Mouse (Mus musculus): Measurements from ENCODE around the gene Pex10.

The Pex10 gene

DNA sequence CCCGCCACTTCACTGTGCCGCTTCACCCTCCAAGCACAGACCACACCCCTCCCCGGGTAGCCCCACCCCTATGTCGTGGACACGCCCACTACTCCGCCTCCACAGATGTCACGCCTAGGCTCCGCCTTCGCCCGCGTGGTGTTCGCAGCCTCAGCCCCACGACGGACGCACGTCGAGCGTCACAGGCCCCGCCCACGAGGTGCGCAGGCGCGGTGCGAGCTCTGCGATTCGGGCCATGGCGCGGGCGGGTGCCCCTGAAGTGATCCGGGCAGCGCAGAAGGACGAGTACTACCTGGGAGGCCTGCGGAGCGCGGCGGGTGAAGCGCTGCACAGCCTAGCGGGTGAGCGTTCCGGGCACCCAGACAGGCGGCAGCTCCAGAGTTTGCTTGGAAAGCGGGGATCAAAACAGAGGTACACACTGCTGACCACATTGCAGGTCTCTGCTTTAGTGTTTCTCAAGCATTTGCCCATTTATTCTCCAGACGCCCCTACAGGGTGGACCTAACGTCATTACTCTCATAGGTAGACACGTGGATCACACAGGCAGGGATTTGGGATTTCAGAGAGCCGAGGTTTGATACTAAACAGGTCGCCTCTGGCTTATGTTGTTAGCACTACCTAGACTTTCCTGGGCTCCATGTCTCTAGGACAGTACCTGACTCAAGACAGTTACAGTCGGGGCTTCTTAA lies at the start of gene Pex10:
Gene Pex10, plus strand, starts transcription at position 183 of the 689 bp plus-strand sequence.
- DNase-seq (ENCODE audit: low spot score), result peak; percentile 81

DNA sequence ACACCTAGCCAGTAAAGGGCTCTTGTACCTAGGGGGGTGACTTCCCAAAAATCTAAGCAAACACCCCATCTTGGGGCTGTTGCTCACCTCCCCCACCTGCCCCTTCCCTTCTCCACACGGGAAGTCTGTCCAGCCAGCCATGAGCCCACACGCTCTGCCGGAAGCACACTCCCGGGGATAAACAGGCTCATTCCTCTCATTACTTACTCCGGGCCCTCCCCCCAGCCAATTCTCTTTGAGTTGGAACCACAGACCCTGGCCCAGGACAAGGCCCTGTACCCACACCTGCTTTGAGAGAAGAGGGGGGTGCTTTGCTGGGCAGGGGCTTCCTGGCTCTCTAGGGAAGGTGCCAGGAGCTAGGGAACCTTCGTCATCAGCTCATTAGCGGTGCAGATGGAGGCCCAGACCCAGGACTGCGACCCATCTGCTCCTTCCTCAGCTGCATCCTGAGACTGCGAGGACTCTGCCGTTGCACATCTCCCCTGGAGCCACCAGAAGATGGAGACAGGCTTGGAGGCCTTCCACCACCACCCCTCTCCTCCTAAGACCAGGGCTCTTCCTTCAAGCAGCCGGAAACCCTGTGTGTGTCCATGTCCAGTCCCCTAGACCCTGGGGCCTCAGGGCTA lies 49.5 kb upstream of the Pex10 start:
- no peak for DNase-seq (ENCODE audit: low spot score)

DNA sequence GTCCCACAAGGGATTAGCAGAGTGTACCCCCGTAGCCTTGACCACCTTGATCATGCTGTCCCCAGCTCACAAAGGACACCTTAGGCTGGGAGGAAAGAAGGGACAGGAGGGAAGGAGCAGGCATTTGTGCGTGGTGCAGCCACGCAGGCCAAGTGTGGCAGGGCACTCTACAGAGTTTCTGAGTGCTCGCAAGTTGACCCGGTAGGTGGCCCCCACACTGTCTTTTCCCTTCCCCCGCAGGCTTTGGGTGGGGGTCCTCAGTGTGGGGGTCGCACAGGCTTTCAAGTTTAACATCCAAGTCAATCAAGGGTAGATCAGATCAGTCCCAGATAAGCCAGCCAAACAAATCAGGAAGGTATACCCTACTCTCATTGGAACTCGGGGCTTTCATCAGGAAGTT lies 48.8 kb upstream of the Pex10 start:
- no peak for DNase-seq (ENCODE audit: low spot score)

DNA sequence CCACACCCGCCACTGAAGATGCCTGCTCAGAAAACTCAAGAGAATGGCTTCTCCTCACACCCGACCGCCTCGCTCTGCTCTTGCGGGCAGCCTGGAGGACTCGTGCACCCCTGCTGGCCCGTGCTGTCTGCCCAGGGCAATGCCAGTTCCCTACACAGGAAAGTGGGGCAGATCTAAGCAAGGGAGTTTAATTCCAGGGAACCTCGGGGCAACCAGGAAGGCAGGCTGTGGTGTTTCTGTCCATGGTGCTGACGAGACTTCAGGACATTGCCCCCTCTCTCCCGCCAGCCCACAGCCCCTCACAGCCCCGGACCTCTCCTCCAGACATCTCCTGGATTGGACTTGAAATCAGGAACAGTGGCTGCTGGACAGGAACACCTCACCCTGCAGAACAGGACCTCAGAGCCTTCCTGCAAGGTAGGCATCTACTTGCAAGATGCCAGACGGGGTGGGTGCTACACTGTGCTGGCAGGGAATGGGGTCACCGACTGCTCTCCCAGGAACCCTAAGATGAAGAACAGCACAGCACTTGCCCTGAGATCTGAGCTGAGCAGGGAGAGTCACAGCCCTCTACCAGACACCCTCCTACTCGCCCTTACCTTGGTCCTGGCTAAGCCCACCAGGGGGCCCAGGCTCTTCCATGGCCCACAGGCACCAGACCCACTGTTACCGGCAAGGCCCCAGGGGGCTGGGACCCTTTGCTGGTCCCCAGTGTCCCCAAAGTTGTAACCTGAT lies 48.0 kb upstream of the Pex10 start:
- no peak for DNase-seq (ENCODE audit: low spot score)

DNA sequence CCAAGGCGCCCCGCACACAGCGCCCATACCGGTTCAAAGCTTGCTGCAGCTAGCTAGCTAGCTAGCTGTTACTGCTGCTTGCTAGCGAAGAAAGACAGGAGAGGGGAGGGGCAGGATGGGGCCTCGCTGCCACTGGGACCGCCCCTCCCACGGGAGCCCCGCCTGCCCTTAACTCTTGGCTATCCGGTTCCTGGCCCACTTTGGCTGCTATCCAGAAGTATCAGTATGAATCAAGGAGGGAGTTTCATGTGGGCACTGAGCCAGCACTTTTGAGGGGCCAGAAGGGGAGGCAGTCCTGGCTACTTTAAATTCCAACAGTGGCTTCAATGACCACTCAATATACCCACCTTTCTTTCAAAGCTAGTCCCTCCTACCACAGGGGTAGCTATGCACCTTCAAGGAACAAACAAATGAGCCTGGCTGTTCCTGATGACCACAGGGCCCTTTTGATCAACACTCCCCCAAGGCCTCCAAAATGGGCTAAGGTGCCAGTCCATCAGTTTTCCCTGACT lies 47.4 kb upstream of the Pex10 start:
- no peak for DNase-seq (ENCODE audit: low spot score)

DNA sequence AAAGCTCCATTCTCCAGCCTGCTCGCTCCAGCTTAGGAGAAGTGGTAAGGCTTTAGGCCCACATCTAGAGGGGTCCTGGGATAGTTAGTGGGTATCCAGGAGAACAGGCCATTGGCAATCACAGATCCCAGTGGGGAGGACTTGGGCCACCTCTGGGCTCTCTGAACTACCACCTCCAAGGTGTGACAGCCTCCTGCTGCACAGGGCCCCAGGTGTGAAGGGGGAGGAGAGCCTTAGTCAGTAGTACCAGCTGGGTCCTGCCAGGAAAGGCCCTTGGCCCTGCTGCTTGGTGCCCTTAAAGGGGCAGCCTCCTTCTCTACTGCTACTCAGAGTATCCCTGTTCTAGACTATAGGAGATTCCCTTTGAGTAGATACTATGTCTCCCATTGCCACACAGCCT lies 46.7 kb upstream of the Pex10 start:
- no peak for DNase-seq (ENCODE audit: low spot score)

DNA sequence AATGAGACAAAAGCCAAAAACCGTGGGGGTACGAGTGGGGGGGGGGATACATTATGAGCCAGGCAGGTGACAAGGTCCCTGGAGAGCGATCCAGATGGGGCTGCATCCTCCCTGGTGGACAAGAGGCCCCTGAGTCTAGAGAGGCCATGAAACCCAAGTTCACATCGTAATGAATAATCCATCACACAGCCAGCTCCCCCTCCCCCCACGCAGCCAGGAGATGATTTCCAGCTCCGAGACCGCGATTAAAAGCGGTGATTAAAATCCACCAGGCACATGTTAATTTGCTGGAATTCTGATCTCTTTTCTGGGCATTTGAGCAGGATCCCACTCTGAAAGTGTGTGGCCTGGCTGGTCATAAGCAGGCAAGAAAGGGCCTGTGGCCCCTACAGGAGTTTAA lies 46.0 kb upstream of the Pex10 start:
- DNase-seq (ENCODE audit: low spot score), result no peak

DNA sequence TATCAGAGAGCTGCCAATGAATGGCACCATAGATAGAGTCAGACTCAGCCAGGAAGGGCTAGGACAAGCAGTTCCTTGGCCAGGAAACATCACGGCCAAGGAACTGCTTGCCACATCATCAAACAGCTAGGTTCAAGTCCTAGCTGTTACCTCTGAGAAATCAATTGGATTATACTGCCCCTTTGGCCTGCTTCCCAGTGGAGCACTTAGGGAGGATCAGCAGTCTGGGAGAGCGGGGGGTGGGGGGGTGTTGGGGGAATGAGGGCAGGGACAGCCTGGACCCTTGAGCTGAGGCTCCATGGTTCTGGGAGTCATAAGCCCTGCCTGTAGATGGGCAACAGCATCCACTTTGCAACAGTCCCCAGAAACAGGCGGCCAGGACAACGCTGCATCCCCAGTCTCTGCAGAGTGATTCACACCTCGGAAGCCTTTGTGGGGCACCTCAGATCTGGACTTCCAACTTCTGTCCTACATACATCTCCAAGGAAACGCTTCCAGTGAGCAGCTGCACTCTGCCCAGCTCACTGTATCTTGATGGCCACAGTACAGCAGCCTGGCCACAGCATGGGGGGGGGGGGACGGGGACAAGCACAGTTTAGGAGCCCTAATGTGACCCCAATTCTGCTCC lies 44.5 kb upstream of the Pex10 start:
- no peak for DNase-seq (ENCODE audit: low spot score)

DNA sequence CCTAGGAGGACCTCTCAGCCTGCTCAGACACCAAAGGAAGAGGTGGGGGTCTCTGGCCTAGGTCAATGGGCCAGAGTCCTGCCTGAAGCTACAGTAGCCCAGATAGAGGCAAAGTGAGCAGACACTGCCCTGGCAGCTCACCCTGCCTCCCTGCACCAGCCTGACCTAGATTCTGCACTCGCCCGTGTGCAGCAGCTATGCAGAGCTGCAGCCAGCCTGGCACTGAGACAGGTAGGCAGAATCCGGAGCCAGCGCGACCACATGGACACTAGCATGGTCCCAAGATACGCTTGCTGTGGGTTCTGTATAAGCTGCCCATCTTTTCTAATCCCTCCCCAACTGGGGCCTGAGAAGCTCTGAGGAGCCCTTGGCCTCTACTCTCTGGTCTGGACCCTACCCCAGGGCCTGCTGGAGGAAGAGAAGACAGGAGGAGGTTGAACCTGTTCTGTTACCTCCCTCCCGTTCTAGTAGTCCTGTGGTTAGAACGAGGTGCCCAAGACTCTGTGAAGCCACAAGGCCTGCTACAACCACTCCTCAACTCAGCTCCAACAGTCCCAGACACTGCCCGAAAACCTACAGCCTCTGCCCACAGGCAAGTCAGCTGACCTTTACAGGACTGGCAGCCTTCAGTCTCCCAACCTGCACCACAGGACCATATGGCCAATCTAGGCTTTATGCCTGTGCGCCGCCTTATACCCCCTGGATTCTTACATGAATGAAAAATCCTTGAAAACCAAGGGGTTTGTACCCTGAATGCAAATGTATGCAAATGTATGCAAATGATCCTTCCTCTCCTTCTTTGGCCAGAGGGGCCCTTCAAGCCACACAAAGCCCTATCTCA lies 42.4 kb upstream of the Pex10 start:
- DNase-seq (ENCODE audit: low spot score), result no peak

DNA sequence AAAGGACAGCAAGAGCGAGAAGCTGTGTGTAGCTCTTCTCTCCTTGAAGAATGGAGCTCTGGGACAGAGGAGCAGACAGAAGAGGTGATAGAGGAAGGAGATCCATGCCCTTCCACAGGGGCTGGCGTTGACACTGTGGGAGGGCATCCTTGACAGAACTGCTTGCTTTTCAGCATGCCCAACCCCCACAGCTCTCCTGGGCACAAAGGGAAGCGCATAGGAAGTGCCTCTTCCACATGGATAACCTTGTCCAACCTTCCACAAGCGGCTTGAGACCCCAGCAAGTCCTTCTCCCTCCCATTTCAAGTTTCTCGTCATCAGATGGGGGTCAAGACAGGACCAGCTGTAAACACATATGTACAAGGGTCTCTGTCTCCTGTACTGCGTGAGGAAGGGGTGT lies 33.7 kb upstream of the Pex10 start:
- DNase-seq (ENCODE audit: low spot score), result no peak

DNA sequence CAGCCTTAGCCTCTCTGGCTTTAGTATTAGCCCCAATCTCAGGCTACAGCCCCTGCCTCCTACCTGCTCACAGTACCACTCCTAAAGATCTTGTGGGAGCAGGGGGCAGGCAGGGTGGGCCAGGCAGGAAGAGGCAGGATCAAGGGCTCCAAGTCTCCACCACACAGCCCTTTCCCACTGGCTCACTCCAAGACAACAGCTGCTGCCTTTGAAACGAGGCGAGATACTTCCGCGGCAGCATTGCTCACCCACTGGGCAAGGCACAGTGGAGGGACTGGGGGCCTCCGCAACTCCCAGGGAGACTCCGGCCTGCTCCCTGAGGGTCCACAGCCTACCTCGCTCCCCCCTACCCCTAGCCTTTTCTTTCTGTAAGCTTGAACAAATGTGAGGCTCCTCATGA lies 32.6 kb upstream of the Pex10 start:
- DNase-seq (ENCODE audit: low spot score), result no peak

DNA sequence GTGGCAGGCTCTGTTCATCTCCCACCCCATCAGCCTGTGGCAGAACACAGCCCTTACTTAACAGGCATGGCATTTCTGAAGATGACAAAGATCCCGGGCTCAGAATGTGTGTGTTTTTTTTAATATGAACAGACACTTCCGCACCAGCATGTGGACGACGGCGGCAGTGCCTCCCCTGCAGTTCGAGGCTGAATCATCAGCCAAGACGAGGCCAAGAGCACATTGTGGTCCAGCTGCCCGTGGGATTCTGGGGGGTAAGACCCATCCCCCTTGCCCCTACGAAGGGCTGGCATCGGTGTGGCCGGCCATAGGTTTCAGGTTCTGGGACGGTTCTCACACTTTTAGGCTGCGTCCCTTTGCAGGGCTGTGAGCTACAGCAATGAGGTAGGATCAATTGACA lies 32.0 kb upstream of the Pex10 start:
- DNase-seq (ENCODE audit: low spot score), result no peak

DNA sequence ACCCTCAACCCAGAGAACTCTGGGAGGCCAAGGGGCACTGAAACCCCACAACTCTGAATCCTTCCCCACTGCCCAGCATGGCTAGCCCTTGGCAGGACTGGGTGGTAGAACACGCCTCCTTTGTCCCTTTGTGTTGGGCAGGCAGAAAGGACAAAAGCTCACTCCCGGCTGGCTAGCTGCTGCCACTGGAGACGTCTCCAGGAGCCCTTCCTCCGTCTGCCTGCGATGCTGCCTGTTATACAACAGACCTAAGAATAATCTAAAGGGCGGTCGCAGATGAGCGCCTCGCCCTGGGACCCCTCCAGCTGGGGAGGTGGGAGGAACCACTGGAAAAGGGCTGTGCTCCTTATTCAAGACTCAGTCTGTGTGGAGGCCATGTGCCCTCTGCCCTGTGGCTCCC lies 26.6 kb upstream of the Pex10 start:
- DNase-seq (ENCODE audit: low spot score), result no peak

DNA sequence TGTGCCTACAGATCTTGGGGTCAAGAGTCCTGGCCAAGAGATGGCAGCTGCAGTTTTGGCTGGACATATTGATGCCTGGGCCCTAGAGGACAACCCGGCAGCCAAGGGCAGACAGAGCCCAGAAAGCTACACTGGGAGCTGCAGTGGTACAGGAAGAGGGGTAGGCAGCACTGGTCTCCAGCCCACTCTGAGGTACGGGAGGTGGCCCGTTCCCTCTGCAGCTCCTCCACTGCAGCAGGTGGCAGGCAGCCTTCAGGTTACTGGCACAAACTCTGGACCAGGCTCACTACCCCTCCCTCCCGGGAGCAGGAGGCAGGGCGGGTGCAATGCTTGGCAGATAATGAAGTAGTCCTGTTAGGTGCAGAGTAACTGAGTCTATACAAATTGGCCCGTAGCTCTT lies 26.1 kb upstream of the Pex10 start:
- no peak for DNase-seq (ENCODE audit: low spot score)

DNA sequence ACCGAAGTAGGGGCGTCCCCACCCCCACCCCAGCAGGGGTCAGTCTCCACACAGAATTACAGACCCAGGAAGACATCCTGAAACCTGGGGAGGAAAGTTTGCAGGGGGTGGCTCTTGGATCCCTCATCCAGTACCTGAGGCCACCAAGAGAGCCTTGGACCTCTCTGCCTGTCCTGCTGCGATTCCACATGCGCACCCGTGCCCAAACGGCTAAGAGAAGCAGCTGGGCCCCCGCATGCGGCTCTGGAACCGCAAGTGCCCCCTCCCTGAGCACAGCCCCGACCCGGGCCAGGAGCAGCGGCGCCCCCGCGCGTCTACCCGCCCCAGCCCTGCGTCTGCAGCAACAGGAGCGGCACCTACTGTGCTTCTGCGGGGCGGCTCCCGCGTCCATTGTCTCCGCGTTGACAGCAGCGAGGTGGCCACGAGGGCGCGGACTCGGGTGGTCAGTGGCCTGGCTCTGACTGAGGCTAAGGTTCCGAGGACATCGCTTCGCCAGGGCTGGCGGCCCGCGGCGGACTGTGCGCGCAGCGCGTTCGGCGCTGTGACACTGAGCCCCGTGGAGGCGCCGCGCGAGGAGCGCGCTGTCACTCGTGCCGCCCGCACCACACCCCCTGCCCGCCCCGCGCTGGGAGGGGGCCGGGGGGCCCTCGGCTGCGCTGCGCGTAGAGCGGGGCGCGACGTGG lies 24.1 kb upstream of the Pex10 start:
- no peak for DNase-seq (ENCODE audit: low spot score)

DNA sequence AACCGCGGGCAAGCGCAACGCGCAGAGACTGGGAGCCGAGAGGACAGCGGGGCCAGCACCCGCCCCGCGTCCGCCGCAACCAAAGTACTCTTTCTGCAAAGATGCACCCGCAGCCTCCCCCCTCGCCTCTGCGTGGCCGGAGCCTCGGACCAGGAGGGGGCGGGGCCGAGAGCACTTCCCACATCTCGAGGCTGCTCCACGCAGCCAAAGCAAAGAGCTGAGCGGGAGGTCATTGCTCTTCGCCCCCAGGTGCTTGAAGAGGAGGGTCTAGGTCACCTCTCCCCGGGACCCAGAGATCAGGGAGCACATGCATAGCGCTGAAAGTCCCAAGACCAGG lies 23.6 kb upstream of the Pex10 start:
- DNase-seq (ENCODE audit: low spot score), result no peak

DNA sequence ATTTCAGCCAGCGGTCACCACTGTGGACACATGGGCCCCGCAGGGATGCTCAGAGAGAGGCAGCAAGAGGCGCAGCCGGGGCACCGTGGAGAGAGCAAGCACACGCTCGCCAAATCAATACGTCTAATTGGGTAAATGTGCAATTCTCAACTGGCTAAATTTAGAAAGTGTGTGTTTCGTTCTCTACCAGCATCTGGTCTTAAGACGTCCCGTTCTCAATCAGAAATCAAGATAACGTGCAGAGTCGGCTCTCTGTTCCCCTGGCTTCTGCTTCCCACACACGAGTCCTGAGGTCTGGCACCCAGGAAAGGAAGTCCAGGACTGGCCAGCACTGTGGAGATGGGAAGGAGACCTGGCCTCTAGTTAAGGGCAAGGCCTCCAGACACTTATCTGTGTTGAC lies 20.2 kb upstream of the Pex10 start:
- no peak for DNase-seq (ENCODE audit: low spot score)

DNA sequence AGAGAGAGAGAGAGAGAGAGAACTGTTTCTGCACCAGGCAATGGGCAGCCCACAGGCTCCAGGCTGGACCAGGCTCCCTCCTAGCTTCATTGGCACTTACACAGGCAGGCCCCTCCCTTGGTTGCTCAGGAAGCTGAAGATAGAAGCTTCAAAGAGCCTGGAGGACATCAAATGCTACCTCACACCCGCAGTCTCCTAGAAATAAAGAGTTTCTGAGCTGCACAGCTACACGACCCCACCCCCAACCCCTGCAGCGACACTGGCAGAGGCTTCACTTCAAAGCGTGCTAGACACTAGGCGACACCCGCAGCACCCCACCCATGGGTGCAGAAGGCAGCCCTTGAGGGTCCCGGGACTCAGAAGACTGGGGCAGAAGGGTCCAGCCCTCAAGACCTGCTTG lies 16.7 kb upstream of the Pex10 start:
- DNase-seq (ENCODE audit: low spot score), result no peak

DNA sequence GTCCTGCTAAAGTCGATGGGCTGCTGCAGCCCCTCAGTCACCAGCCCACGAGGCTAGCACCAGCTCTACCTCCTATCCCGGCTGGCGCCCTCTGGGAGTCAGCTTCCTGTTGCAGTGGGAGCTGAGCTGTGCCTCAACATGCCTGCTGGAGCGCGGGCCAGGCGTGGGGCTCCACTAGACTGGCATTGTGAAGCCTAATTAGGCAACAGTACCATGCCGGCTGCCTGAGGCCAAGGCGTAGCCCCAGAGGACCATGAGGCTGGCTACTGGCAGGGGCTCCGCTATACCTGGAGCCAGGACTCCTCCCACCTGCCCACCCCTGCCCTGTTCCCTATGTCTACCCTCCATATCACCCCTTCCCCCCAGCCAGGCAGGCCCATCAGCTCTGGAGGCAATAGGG lies 10.1 kb upstream of the Pex10 start, which contains the start of gene Plch2:
Gene Plch2, minus strand, starts transcription at position 61 of the 400 bp plus-strand sequence.
- DNase-seq (ENCODE audit: low spot score), result no peak

DNA sequence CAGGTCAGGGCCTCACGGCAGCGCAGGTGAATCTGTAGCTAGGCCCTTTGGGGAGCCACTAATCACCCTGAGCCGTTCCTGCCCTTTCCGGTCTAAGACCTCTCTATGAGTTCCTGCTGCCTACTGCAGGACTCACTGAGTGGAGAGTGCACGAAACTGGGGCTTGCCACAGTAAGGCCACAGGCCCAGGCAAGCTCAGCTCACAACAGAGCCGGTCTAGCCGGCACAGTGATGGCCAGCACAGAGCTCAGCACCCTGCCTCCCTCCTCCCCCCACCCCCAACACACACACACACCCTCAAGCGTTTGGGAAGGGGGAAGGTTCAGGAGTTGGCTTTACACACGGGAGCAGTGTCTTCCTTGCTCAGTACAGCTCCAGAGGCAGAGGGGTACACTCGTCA lies 8.5 kb upstream of the Pex10 start:
- DNase-seq (ENCODE audit: low spot score), result no peak

DNA sequence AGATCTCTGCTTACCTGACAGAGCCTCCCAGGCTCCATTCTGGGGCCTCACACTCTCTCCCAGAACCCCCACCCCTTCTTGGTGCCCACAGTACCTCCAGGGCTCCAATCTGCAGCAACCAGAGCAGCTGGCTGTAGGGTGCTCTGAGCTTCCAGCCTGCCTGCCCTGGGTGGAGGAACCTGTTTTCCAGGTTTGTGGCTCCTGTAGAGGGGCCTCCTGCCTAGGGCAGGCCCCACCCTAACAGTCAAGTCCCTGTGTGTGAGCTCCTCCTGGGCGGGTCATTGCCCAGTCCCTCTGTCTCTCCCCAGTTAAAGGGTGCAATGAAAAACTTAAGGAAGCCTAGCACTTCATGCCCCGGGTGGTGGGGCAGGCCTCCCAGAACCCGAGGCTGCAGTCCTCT lies 2.9 kb upstream of the Pex10 start:
- DNase-seq (ENCODE audit: low spot score), result no peak
